Mouse (Mus musculus) brain, embryonic 18.5 days (tissue): Measurements from ENCODE around the gene Cops3.
A peak's percentile ranks its signal among the peaks of the same experiment; 100 is the strongest.

Source experiments
- DNase-seq: peaks from one replicate; pipeline ENCODE4 v3.0.0-alpha.2; 2012; ENCODE audit warnings: low read depth, low spot score

Gene Cops3

GRCm38 (mm10) chr11:59811211-59811610 lies 28.4 kb downstream of the Cops3 start:
- no peak for DNase-seq

DNA sequence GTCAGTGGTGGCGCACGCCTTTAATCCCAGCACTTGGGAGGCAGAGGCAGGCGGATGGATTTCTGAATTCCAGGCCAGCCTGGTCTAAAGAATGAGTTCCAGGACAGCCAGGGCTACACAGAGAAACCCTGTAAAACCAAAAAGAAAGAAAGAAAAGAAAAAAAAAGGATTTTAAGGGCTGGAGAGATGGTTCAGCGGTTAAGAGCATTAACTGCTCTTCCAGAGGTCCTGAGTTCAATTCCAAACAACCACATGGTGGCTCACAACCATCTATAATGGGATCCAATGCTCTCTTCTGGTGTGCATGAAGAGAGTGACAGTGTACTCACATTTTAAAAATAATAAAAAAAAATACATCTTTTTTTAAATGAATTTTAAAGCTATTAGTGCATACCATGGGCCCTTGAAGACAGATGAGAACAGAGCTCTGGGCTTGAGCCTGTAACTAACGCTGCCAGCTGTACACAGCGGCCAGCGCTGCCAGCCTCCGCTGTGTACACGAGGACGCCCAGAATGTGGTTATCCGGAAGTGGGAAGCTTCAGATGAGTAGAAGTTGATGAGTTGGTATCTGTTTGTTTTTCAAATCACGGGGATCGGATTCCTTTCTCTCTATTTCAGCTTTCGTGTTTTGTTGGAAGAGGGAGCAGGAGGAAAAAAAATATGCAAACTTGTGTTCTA lies 29.0 kb downstream of the Cops3 start:
- no peak for DNase-seq

DNA sequence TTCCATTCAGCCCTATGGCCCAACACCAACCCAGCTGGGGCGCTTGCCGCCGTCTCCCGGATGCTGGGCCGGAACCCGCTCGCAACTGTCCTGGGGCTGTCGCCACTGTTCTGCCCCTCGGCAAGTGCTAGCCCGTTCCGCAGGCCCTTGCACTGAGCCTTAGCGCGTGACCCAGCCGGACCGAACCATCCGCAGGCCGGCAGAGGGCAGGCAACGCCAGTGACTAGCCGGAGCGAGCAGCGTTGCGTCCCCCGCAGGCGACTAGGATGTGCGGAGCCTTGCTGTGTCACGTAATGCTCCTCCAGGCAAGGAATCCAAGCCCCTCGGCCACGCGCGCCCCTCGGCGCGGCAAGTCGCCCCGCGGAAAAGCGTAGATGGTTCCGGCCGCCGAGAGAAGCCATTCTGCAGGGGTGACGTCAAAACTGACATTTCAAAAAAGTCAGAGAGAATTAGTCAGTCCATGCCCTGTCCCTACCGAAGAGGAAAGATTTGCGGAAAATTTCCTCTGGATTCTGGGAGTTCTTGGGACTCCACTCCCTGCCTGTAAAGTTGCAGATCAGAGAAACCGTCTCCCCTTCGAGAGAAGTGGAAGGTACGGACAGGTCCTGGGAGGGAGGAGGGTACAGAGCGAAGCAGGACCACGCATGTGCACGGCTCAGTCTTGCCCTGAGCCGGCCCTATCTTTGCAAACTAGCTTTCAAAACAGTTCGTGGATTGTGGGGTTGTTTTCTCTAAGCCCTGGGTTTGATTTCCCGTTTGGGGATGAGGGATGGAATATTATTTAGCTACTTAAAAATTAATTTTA lies 29.8 kb downstream of the Cops3 start, which contains the start of gene Flcn:
Flcn (minus strand) TSS at position 347 of the 805 bp plus-strand sequence.
- DNase-seq: peak; percentile 77

- DNase-seq: no peak
Observed at GRCm38 (mm10) chr11:59809071-59809669, 30.5 kb downstream of the Cops3 start.

DNA sequence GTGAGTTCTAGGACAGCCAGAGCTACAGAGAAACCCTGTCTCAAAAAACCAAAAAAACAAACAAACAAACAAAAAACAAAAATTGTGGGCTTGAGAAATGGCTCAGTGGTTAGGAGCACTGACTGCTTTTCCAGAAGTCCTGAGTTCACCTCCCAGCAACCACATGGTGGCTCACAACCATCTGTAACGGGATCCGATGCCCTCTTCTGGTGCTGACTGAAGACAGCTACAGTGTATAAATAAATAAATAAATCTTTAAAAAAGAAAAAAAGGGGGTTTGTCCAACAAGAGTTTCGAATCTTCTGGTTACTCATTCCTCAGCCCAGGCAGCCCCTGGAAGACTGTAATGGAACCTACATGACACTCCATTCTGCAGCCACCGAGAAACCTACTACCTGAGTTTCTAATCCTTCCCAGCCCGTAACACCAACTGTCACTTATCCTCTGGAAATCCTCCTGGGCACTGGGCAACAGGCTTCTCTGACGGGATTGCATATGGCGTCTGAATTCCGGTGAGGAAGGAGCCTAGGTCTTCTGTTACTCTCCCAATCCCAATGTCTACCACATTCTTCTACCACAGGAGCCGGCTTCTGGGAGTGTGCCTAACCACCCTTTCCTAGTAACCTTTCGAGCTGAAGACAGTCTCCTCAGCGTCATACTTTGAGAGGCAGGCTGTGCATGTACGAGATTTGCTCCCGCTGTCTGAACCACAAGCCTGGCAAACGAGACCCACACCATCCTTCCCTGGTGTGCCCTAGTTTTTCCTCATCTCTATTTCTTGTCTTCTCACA lies 31.3 kb downstream of the Cops3 start:
- no peak for DNase-seq

- no peak for DNase-seq
Observed at GRCm38 (mm10) chr11:59805656-59806055, 34.0 kb downstream of the Cops3 start.

- no peak for DNase-seq
Observed at GRCm38 (mm10) chr11:59805256-59805655, 34.4 kb downstream of the Cops3 start.

GRCm38 (mm10) chr11:59804409-59805110 lies 35.1 kb downstream of the Cops3 start:
- DNase-seq: no peak

DNA sequence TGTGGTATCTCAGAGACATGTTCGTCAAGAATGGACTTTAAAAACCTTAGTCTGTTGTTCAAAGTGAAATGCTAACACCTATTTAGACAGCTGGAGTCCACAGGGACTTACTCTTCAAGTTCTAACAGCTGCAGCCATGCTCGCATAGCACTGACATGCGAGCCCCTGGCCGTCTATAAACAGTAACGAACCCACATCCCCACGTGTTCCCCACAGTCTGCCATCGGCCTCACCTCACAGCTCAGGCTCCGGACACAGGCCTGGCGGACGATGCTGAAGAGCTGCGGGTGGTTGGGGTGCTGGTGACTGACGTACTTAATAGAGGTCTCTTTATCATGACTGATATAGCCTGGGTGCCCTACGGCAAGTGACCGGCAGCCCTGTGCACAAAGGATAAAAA lies 36.1 kb downstream of the Cops3 start:
- DNase-seq: no peak

- DNase-seq: no peak
Observed at GRCm38 (mm10) chr11:59801881-59802280, 37.8 kb downstream of the Cops3 start.

DNA sequence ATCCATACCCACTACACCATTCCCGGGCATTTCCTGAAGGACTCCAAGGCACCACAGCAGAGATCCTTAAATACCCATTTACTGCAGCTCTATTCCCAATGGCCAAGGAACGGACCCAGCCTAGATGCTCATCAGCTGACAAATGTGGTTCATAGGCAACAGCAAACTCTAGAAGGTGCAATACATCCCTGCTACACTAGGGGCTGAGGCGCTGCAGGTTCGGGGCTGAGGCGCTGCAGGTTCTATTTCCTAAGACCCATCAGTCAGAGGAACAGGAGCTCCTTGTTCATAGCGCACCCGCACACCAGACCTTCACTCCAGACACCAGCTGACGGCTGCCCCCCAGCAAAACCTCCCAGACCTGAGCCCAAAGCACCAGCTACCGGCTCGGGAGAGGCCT lies 39.2 kb downstream of the Cops3 start:
- no peak for DNase-seq

DNA sequence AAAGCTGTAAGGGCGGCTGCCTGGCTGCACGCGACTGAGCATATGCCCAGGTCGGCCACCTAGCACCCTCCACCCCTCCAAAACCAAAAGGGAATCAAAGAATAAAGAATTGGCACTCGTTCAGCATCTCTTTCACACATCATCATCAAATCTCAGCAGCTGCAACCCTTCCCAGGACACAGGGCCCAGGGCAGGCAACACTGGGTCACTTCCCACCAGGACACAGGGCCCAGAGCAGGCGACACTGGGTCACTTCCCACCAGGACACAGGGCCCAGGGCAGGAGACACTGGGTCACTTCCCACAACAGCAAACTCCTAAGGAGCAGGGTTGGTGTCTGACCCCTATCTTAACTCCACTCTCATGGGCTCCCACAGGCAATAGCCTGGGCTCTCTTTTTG lies 46.2 kb downstream of the Cops3 start:
- no peak for DNase-seq

GRCm38 (mm10) chr11:59789311-59789710 lies 50.3 kb downstream of the Cops3 start:
- no peak for DNase-seq

GRCm38 (mm10) chr11:59787199-59787781 lies 52.3 kb downstream of the Cops3 start, which contains the start of gene Pld6:
Gene Pld6 (minus strand): TSS chr11:59787645.
- no peak for DNase-seq

DNA sequence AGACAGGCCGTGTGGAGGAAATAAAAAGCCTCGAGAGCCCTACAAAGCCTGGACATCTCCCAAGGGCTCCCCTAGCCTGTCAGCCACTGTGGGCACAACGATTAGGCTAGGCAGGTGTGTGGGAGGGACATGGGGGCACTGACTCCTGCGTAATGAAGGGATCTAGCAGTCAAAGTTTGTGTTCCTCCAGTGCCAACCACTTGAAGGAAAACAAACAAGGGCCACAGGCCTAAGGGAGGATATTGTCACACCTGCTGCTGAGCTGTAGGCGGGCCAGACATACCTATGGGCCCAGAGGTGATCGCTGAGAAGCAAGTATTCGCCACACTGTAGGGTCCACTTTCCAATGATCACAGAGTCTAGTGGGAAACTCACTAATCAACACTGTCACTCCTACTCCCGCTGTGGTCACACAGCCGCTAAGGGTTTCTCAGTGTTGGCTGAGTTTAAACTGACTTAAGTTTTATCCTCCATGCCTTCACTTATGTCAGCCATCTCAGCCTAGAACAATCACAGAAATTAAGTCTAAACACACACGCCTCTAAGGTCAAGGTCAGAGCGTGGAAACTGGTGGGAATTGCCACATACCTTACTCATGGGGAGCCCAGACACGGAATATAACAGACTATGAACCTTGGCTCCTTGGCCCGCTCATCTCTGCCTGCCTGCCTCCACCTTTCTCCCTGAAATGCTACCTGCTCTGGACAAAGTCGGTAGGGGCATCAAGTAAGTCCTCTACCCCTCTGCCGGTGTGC lies 53.0 kb downstream of the Cops3 start:
- DNase-seq: no peak

DNA sequence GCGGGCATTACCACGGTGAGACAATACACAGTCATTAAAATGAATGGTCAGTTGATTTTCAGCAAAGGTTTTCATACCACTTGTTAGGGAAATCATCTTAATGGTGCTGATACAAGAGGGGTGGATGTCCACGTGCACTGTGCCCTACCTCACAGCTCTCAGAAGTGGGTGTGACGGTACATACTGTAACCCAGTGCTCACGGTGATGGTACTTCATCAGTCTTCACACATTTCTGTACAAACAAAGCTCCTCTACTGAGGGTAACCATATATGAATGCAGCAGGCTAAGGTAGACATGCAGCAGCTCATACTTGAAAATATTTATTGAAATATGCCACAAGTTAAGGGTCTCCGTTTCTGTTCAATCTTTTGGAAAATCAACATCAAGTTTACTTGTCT lies 56.0 kb downstream of the Cops3 start:
- no peak for DNase-seq

GRCm38 (mm10) chr11:59782091-59782590 lies 57.5 kb downstream of the Cops3 start:
- no peak for DNase-seq

GRCm38 (mm10) chr11:59780241-59780640 lies 59.4 kb downstream of the Cops3 start:
- no peak for DNase-seq

GRCm38 (mm10) chr11:59779406-59779805 lies 60.2 kb downstream of the Cops3 start:
- DNase-seq: no peak

- DNase-seq: no peak
Observed at GRCm38 (mm10) chr11:59778874-59779223, 60.8 kb downstream of the Cops3 start.
